Mouse (Mus musculus): Measurements from ENCODE around the gene Sptan1.
A peak's percentile ranks its signal among the peaks of the same experiment; 100 is the strongest.

DNA sequence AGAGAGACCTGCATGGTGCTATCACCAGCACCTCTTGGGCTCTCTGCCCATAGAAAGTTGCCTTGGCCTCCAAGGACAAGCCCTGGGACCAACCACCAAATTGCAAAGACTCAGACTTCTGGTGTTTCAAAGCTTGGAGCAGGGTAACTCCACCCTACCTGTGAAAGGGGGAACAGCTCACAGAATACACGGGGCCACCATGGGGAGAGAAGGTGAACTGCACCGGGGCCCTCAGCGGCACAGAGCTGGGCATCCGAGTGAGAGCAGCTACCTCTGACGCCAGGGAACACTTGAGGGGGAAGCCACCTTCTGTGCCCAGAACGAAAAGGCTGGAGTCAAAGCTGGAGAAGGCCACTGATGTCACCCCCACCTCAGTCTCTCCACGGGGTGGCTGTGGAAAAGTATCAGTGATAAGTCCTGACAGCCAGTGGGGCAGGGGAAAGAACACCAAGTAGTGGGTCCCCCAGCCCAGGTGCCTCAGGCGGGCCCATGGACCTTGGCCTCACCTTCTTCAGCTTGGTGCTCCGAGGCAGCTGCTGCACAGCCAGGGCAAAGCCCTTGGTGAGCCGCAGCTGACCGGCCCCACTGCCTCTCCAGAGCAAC lies 67.0 kb downstream of the Sptan1 start:
- peak; percentile 23 for TF ChIP-seq CTCF (IDR thresholded peaks at IDR 0.05; ENCODE audit: low read depth)
- no peak for TF ChIP-seq EP300 (IDR thresholded peaks at IDR 0.05; ENCODE audit: low read depth)

Measured in heart, postnatal 0 days (tissue).